Mouse (Mus musculus) ES-Bruce4 (cell line): ENCODE results near the gene Man1a.

Source experiments
- CTCF ChIP-seq: IDR thresholded peaks from one replicate; pipeline ENCODE4 v1.8.1; 2011; ENCODE audit warnings: low read depth, low read length
- POLR2A ChIP-seq: IDR thresholded peaks from one replicate; pipeline ENCODE4 v1.8.1; 2011; ENCODE audit warnings: low read length; ENCODE audit not compliant: insufficient read depth

DNA sequence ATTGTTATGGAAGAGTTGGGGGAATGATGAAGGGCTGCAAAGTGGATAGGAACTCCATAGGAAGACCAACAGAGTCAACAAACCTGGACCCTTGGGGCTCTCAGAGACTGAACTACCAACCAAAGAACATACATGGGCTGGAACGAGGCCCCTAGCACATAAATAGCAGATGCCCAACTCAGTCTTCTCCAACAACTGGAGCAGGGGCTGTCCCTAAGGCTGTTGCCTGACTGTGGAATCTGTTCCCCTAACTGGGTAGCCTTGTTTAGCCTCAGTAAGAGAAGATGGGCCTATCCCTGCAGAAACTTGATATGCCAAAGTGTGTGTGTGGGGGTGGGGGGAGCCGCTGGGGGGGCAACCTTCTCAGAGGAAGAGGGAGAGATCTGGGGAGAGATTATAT is 73.5 kb downstream of the Man1a start:
- TF ChIP-seq CTCF (no peak), POLR2A (no peak)
